Mouse (Mus musculus) spleen, adult 2 months (tissue): ENCODE measurements around the gene Mmgt2.

Experiments
- CTCF ChIP-seq: fragments of 200-500 bp; IDR thresholded peaks from 2 replicates; pipeline ENCODE4 v1.5.1; 2011; ENCODE audit warnings: mild to moderate bottlenecking, inconsistent platforms; ENCODE audit not compliant: insufficient read depth, insufficient read length, insufficient replicate concordance; ENCODE audit errors: extremely low read depth
- POLR2A ChIP-seq: fragments of 200-500 bp; IDR thresholded peaks from 2 replicates; pipeline ENCODE4 v1.6.1; 2011; ENCODE audit warnings: low read depth, low read length, inconsistent platforms

DNA sequence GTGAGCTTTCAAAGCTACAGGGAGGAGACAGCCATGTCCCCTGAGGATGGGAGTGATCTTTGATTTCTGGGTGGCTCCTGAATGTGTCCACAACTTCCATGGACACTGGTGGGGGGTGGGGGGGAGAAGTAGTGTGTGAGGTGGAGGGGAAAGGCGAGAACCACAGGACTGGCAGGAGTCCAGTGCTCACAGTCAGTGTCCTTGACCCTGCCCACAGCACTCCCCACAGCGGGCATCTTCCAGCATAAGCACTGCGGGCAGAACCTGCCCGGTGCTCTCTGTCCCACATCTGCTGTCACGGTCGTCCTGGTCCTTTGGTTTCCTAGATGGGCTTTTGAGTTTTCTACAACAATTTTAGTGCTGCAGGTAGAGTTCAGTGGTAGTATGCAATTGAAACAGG, 10.7 kb upstream of the Mmgt2 start:
- TF ChIP-seq CTCF (no peak), POLR2A (no peak)
